ENCODE assay signal across 10 mouse cellular contexts in the genomic region with DNA sequence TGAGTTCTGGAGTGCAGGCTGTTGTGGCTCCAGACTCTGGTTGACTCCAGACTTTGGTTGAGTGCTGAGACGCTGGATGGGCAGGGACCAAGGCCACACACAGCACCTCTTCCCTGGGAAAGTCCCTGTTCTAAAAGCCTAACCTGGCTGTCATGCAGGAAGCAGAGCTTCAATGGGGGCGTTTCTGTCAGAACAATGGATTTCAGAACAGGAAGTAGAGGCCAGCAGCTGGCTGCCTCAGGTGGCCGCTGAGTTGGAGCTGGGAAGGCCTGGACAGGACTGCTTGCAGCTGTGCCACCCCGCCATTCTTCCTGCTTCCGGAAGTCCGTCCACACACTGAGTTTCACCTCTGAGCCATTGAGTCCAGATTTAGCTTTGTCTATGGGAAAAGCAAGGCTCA. TPM values are rescaled to one million over a fixed set of nuclear protein-coding genes. Genes with fewer than 3 reads are reported as not detected.
A peak's percentile ranks its signal among the peaks of the same experiment; 100 is the strongest.
DNase-seq lines count a peak whose midpoint lies in the region; ATAC-seq lines count a peak whose summit lies in the region.
"Had no signal": no experiment of that assay in that cellular context is flagged by ENCODE, and none has a peak within 500 bp of the region (broad histone marks: within the 10 kb centered on the region; RNA-seq: fewer than 3 reads in every experiment).

No protein-coding gene starts in this region.

- DNase-seq in embryo, embryonic 9.5 days (ENCODE audit: extremely low spot score): peak; percentile 35
- DNase-seq in embryo, embryonic 11 days: no peak
- no peak for DNase-seq in cerebellum, postnatal 25 days
- DNase-seq in cerebellum, postnatal 10 days: no peak
- DNase-seq in frontal cortex, postnatal 36 days (ENCODE audit: low spot score in 2 of 2): no peak
- DNase-seq: right cerebral cortex, postnatal 25 days had no signal

- H3K36me3 ChIP-seq in heart, embryonic 14.5 days (ENCODE audit: control insufficient read depth, insufficient read depth, low read length): peaks cover 13% of the 10 kb centered on the region
- H3K36me3 ChIP-seq in kidney, embryonic 16.5 days (ENCODE audit: insufficient read depth, low read length): no peaks in the 10 kb centered on the region

- 47% methylated on average over 6 of the region's 6 CpGs for WGBS in heart, embryonic 14.5 days
- WGBS in kidney, embryonic 16.5 days: 59% methylated on average over 6 of the region's 6 CpGs

- no peak overlapping the region for H3K9ac ChIP-seq in heart, embryonic 14.5 days (ENCODE audit: low read length)
- no peak overlapping the region for H3K9ac ChIP-seq in kidney, embryonic 16.5 days (replicated peaks; ENCODE audit: low read length)

- no peak overlapping the region for H3K4me2 ChIP-seq in heart, embryonic 14.5 days (ENCODE audit: low read length)
- H3K4me2 ChIP-seq in kidney, embryonic 16.5 days (replicated peaks; ENCODE audit: low read depth, low read length): no peak overlapping the region

- peak overlapping the region; percentile 51 to 68 for H3K27ac ChIP-seq in heart, embryonic 14.5 days (replicated peaks in 1 of 2; ENCODE audit: control insufficient read depth in 1 of 2, insufficient read depth in 1 of 2, low read depth in 2 of 2, low read length in 2 of 2)
- H3K27ac ChIP-seq in kidney, embryonic 16.5 days (ENCODE audit: low read length): peak overlapping the region; percentile 68

- 0 out of 4 replicates have a peak, but pooled peaks cover 0 to 2% of the 10 kb centered on the region in 2 experiments for H3K4me1 ChIP-seq in heart, embryonic 14.5 days (ENCODE audit: control insufficient read depth in 2 of 2, insufficient read depth in 2 of 2, low read length in 2 of 2)
- H3K4me1 ChIP-seq in kidney, embryonic 16.5 days (ENCODE audit: insufficient read depth, low read length): no peaks in the 10 kb centered on the region

- peak; percentile 83 for ATAC-seq in CD4-positive, CD25-positive, alpha-beta regulatory T cell, adult 4 months
- 0 out of 2 replicates have a peak, but pooled peaks have one; percentile 29 for ATAC-seq in heart, embryonic 14.5 days (ENCODE audit: insufficient number of reproducible peaks, insufficient read depth, low FRiP score, low read depth)
- ATAC-seq in kidney, embryonic 16.5 days (ENCODE audit: low FRiP score, low TSS enrichment): peak; percentile 39; the same call in 1 of the 2 replicates

- H3K9me3 ChIP-seq in heart, embryonic 14.5 days (ENCODE audit: control insufficient read depth, low read length): no peaks in the 10 kb centered on the region
- H3K9me3 ChIP-seq in kidney, embryonic 16.5 days (ENCODE audit: low read length): no peaks in the 10 kb centered on the region
- H3K9me3 ChIP-seq: megakaryocyte, embryonic 14.5 days had no signal

- no peak overlapping the region for H3K4me3 ChIP-seq in heart, embryonic 14.5 days (ENCODE audit: control insufficient read depth in 1 of 2, insufficient read depth in 1 of 2, low read depth in 1 of 2, low read length in 2 of 2)
- H3K4me3 ChIP-seq in kidney, embryonic 16.5 days (ENCODE audit: low read length): no peak overlapping the region
- H3K4me3 ChIP-seq: megakaryocyte, embryonic 14.5 days had no signal

- no peaks in the 10 kb centered on the region for H3K27me3 ChIP-seq in heart, embryonic 14.5 days (ENCODE audit: control insufficient read depth, insufficient read depth, low read length)
- no peaks in the 10 kb centered on the region for H3K27me3 ChIP-seq in kidney, embryonic 16.5 days (ENCODE audit: insufficient read depth, low read length)

RNA-seq across cellular contexts. Expression of a gene that starts 7.6 kb away (rescaled TPM):
- polyA plus RNA-seq in CD4-positive, CD25-positive, alpha-beta regulatory T cell, adult 4 months (2017; shearing (Covaris generic)): 10 to 100 TPM; 30.3 to 43.4 TPM
- 8.9 and 9.4 TPM in 2 replicates for polyA plus RNA-seq in heart, embryonic 14.5 days (2014; fragmentation: Nextera tagmentation; extraction: Ambion mirVana)
- polyA plus RNA-seq in kidney, embryonic 16.5 days (2015; fragmentation: Nextera tagmentation; extraction: Ambion mirVana): 12.2 and 13.2 TPM in 2 replicates

RNA-seq across cellular contexts. Expression of a gene that starts 13.9 kb away (rescaled TPM):
- 10 to 100 TPM; 58.9 to 59.6 TPM for polyA plus RNA-seq in CD4-positive, CD25-positive, alpha-beta regulatory T cell, adult 4 months (2017; shearing (Covaris generic))
- 76.6 and 81.1 TPM in 2 replicates for polyA plus RNA-seq in heart, embryonic 14.5 days (2014; fragmentation: Nextera tagmentation; extraction: Ambion mirVana)
- 102 and 109 TPM in 2 replicates for polyA plus RNA-seq in kidney, embryonic 16.5 days (2015; fragmentation: Nextera tagmentation; extraction: Ambion mirVana)

RNA-seq across cellular contexts. Expression of a gene that starts 29.7 kb away (rescaled TPM):
- polyA plus RNA-seq in CD4-positive, CD25-positive, alpha-beta regulatory T cell, adult 4 months (2017; shearing (Covaris generic)): not detected
- polyA plus RNA-seq in heart, embryonic 14.5 days (2014; fragmentation: Nextera tagmentation; extraction: Ambion mirVana): 0.55 and 0.85 TPM in 2 replicates
- polyA plus RNA-seq in kidney, embryonic 16.5 days (2015; fragmentation: Nextera tagmentation; extraction: Ambion mirVana): 1.1 TPM in 2 replicates

RNA-seq across cellular contexts. Expression of a gene that starts 48.0 kb away (rescaled TPM):
- not detected for polyA plus RNA-seq in CD4-positive, CD25-positive, alpha-beta regulatory T cell, adult 4 months (2017; shearing (Covaris generic))
- 0.32 and 0.42 TPM in 2 replicates for polyA plus RNA-seq in heart, embryonic 14.5 days (2014; fragmentation: Nextera tagmentation; extraction: Ambion mirVana)
- polyA plus RNA-seq in kidney, embryonic 16.5 days (2015; fragmentation: Nextera tagmentation; extraction: Ambion mirVana): 0.62 and 0.69 TPM in 2 replicates

RNA-seq across cellular contexts. Expression of a gene that starts 48.9 kb away (rescaled TPM):
- 10 to 100 TPM; 17.8 to 21.0 TPM for polyA plus RNA-seq in CD4-positive, CD25-positive, alpha-beta regulatory T cell, adult 4 months (2017; shearing (Covaris generic))
- 18.9 and 19.5 TPM in 2 replicates for polyA plus RNA-seq in heart, embryonic 14.5 days (2014; fragmentation: Nextera tagmentation; extraction: Ambion mirVana)
- polyA plus RNA-seq in kidney, embryonic 16.5 days (2015; fragmentation: Nextera tagmentation; extraction: Ambion mirVana): 45.0 and 46.2 TPM in 2 replicates

Comparison
In these comparisons a context has a peak if more than half of its experiments do, and no peak if none do; other contexts are left out.
1. ATAC-seq: peak in every context shown above with its lines; median percentile 83 in CD4-positive, CD25-positive, alpha-beta regulatory T cell, adult 4 months; 39 in kidney, embryonic 16.5 days; 29 in heart, embryonic 14.5 days.